Mouse (Mus musculus): ENCODE measurements around the gene Apoo. TPM values are rescaled to one million over a fixed set of nuclear protein-coding genes. Genes with fewer than 3 reads are reported as not detected.
"Not testable (repeated sequence)": the region's sequence is repeated elsewhere in the genome, so short reads cannot be mapped to it uniquely, and the experiment has no call there.

The Apoo gene
- 81.0 and 88.3 TPM in 2 replicates for polyA plus RNA-seq (2014; fragmentation: Nextera tagmentation; extraction: Ambion mirVana)

GRCm38 (mm10) chrX:94366670-94367241, at the start of gene Apoo, which contains the start of gene Fam90a1b:
TSS of gene Apoo (plus strand) at chrX:94367117.
TSS of gene Fam90a1b (minus strand) at chrX:94366777.
- peak within 1 kb of the TSS; percentile 58 for H3K27ac ChIP-seq (replicated peaks; ENCODE audit: low read depth, low read length)
- ATAC-seq (ENCODE audit: low read depth) (peak; percentile 99), DNase-seq (ENCODE audit: low spot score) (peak; percentile 97)
- WGBS = 20% methylated on average over 27 of the region's 46 CpGs
- H3K9me3 ChIP-seq (ENCODE audit: control insufficient read depth, low read length) = no peaks in the 10 kb centered on the region
- H3K9ac ChIP-seq (ENCODE audit: low read depth, low read length) = peak within 1 kb of the TSS; percentile 61
- H3K4me1 ChIP-seq (ENCODE audit: control insufficient read depth, insufficient read depth, low read length) = no peaks in the 10 kb centered on the region
- peaks cover 65% of the 10 kb centered on the region for H3K27me3 ChIP-seq (replicated peaks; ENCODE audit: control insufficient read depth, insufficient read depth, low read length)
- H3K36me3 ChIP-seq (ENCODE audit: control insufficient read depth, insufficient read depth, low read length) = no peaks in the 10 kb centered on the region
- peak within 1 kb of the TSS; percentile 58 for H3K4me3 ChIP-seq (ENCODE audit: low read depth, low read length)
- peak within 1 kb of the TSS; percentile 52 for H3K4me2 ChIP-seq (ENCODE audit: low read depth, low read length)

GRCm38 (mm10) chrX:94321036-94321902, 45.6 kb upstream of the Apoo start:
- DNase-seq (ENCODE audit: low spot score) = no peak
- WGBS = 76% methylated on average over 11 of the region's 11 CpGs

GRCm38 (mm10) chrX:94343638-94344037, 23.3 kb upstream of the Apoo start:
- not testable (repeated sequence) for H3K9me3 ChIP-seq (ENCODE audit: control insufficient read depth, low read length)

More at GRCm38 (mm10) chrX:94321036-94321902, 45.6 kb upstream of the Apoo start:
- Histone ChIP-seq H3K4me1 (ENCODE audit: control insufficient read depth, insufficient read depth, low read length) (no peaks in the 10 kb centered on the region), H3K27ac (replicated peaks; ENCODE audit: low read depth, low read length) (no peak overlapping the region), H3K4me3 (ENCODE audit: low read depth, low read length) (no peak overlapping the region), H3K4me2 (ENCODE audit: low read depth, low read length) (no peak overlapping the region), H3K9ac (ENCODE audit: low read depth, low read length) (no peak overlapping the region), H3K9me3 (ENCODE audit: control insufficient read depth, low read length) (no peaks in the 10 kb centered on the region), H3K27me3 (replicated peaks; ENCODE audit: control insufficient read depth, insufficient read depth, low read length) (peaks cover 43% of the 10 kb centered on the region), H3K36me3 (ENCODE audit: control insufficient read depth, insufficient read depth, low read length) (no peaks in the 10 kb centered on the region)
- ATAC-seq (ENCODE audit: low read depth) = no peak

GRCm38 (mm10) chrX:94365381-94365925, 1.5 kb upstream of the Apoo start:
- H3K36me3 ChIP-seq (ENCODE audit: control insufficient read depth, insufficient read depth, low read length) = no peaks in the 10 kb centered on the region
- peak overlapping the region; percentile 58 for H3K4me3 ChIP-seq (ENCODE audit: low read depth, low read length)
- H3K9me3 ChIP-seq (ENCODE audit: control insufficient read depth, low read length) = no peaks in the 10 kb centered on the region
- no peak overlapping the region for H3K9ac ChIP-seq (ENCODE audit: low read depth, low read length)
- no peak overlapping the region for H3K27ac ChIP-seq (replicated peaks; ENCODE audit: low read depth, low read length)
- no peak for ATAC-seq (ENCODE audit: low read depth)
- peaks cover 58% of the 10 kb centered on the region for H3K27me3 ChIP-seq (replicated peaks; ENCODE audit: control insufficient read depth, insufficient read depth, low read length)
- 24% methylated on average over 14 of the region's 14 CpGs for WGBS
- no peak for DNase-seq (ENCODE audit: low spot score)
- no peaks in the 10 kb centered on the region for H3K4me1 ChIP-seq (ENCODE audit: control insufficient read depth, insufficient read depth, low read length)
- peak overlapping the region; percentile 52 for H3K4me2 ChIP-seq (ENCODE audit: low read depth, low read length)

More at GRCm38 (mm10) chrX:94343638-94344037, 23.3 kb upstream of the Apoo start:
- H3K27me3 ChIP-seq (replicated peaks; ENCODE audit: control insufficient read depth, insufficient read depth, low read length) = peaks cover 33% of the 10 kb centered on the region
- H3K4me1 ChIP-seq (ENCODE audit: control insufficient read depth, insufficient read depth, low read length); H3K36me3 ChIP-seq (ENCODE audit: control insufficient read depth, insufficient read depth, low read length); H3K27ac ChIP-seq (replicated peaks; ENCODE audit: low read depth, low read length); DNase-seq (ENCODE audit: low spot score); ATAC-seq (ENCODE audit: low read depth); H3K4me3 ChIP-seq (ENCODE audit: low read depth, low read length); H3K4me2 ChIP-seq (ENCODE audit: low read depth, low read length); H3K9ac ChIP-seq (ENCODE audit: low read depth, low read length): not testable (repeated sequence)
- 95% methylated on average over 4 of the region's 4 CpGs for WGBS

GRCm38 (mm10) chrX:94366029-94366428, 888 bp upstream of the Apoo start:
- Histone ChIP-seq H3K9ac (ENCODE audit: low read depth, low read length) (no peak overlapping the region), H3K27ac (replicated peaks; ENCODE audit: low read depth, low read length) (no peak overlapping the region), H3K27me3 (replicated peaks; ENCODE audit: control insufficient read depth, insufficient read depth, low read length) (peaks cover 62% of the 10 kb centered on the region), H3K4me2 (ENCODE audit: low read depth, low read length) (peak overlapping the region; percentile 52), H3K36me3 (ENCODE audit: control insufficient read depth, insufficient read depth, low read length) (no peaks in the 10 kb centered on the region), H3K9me3 (ENCODE audit: control insufficient read depth, low read length) (no peaks in the 10 kb centered on the region), H3K4me3 (ENCODE audit: low read depth, low read length) (peak overlapping the region; percentile 58), H3K4me1 (ENCODE audit: control insufficient read depth, insufficient read depth, low read length) (no peaks in the 10 kb centered on the region)
- ATAC-seq (ENCODE audit: low read depth) = no peak
- DNase-seq (ENCODE audit: low spot score) = peak; percentile 12
- WGBS = 23% methylated on average over 16 of the region's 16 CpGs

GRCm38 (mm10) chrX:94367248-94367647, 331 bp downstream of the Apoo start:
- Histone ChIP-seq H3K9ac (ENCODE audit: low read depth, low read length) (peak overlapping the region; percentile 61), H3K9me3 (ENCODE audit: control insufficient read depth, low read length) (no peaks in the 10 kb centered on the region), H3K27ac (replicated peaks; ENCODE audit: low read depth, low read length) (peak overlapping the region; percentile 58), H3K4me1 (ENCODE audit: control insufficient read depth, insufficient read depth, low read length) (no peaks in the 10 kb centered on the region), H3K27me3 (replicated peaks; ENCODE audit: control insufficient read depth, insufficient read depth, low read length) (peaks cover 60% of the 10 kb centered on the region), H3K36me3 (ENCODE audit: control insufficient read depth, insufficient read depth, low read length) (no peaks in the 10 kb centered on the region), H3K4me3 (ENCODE audit: low read depth, low read length) (peak overlapping the region; percentile 58), H3K4me2 (ENCODE audit: low read depth, low read length) (peak overlapping the region; percentile 50)
- 24% methylated on average over 17 of the region's 17 CpGs for WGBS
- DNase-seq (ENCODE audit: low spot score) = peak; percentile 6
- peak; percentile 5; the same call in 1 of the 2 replicates for ATAC-seq (ENCODE audit: low read depth)

- Histone ChIP-seq H3K36me3 (ENCODE audit: control insufficient read depth, insufficient read depth, low read length) (0 out of 2 replicates have a peak, but pooled peaks cover 9% of the 10 kb centered on the region), H3K27ac (replicated peaks; ENCODE audit: low read depth, low read length) (no peak overlapping the region), H3K4me2 (ENCODE audit: low read depth, low read length) (no peak overlapping the region), H3K4me1 (ENCODE audit: control insufficient read depth, insufficient read depth, low read length) (no peaks in the 10 kb centered on the region), H3K27me3 (replicated peaks; ENCODE audit: control insufficient read depth, insufficient read depth, low read length) (peaks cover 44% of the 10 kb centered on the region), H3K9ac (ENCODE audit: low read depth, low read length) (no peak overlapping the region), H3K4me3 (ENCODE audit: low read depth, low read length) (no peak overlapping the region), H3K9me3 (ENCODE audit: control insufficient read depth, low read length) (no peaks in the 10 kb centered on the region)
- 80% methylated on average over 5 of the region's 5 CpGs for WGBS
- DNase-seq (ENCODE audit: low spot score) = no peak
- no peak for ATAC-seq (ENCODE audit: low read depth)
Observed at GRCm38 (mm10) chrX:94378734-94379133, 11.8 kb downstream of the Apoo start.

GRCm38 (mm10) chrX:94408975-94409374, 42.1 kb downstream of the Apoo start:
- H3K4me2 ChIP-seq (ENCODE audit: low read depth, low read length) = no peak overlapping the region
- ATAC-seq (ENCODE audit: low read depth) (no peak), DNase-seq (ENCODE audit: low spot score) (no peak)
- H3K9ac ChIP-seq (ENCODE audit: low read depth, low read length) = no peak overlapping the region
- no peaks in the 10 kb centered on the region for H3K4me1 ChIP-seq (ENCODE audit: control insufficient read depth, insufficient read depth, low read length)
- H3K36me3 ChIP-seq (ENCODE audit: control insufficient read depth, insufficient read depth, low read length) = no peaks in the 10 kb centered on the region
- no peaks in the 10 kb centered on the region for H3K9me3 ChIP-seq (ENCODE audit: control insufficient read depth, low read length)
- no peak overlapping the region for H3K27ac ChIP-seq (replicated peaks; ENCODE audit: low read depth, low read length)
- H3K4me3 ChIP-seq (ENCODE audit: low read depth, low read length) = no peak overlapping the region
- 48% methylated on average over 3 of the region's 3 CpGs for WGBS
- H3K27me3 ChIP-seq (replicated peaks; ENCODE audit: control insufficient read depth, insufficient read depth, low read length) = peaks cover 13% of the 10 kb centered on the region

Measured in embryonic facial prominence, embryonic 14.5 days (tissue).